9 mouse cellular contexts compared by ENCODE assay signal in the genomic region with DNA sequence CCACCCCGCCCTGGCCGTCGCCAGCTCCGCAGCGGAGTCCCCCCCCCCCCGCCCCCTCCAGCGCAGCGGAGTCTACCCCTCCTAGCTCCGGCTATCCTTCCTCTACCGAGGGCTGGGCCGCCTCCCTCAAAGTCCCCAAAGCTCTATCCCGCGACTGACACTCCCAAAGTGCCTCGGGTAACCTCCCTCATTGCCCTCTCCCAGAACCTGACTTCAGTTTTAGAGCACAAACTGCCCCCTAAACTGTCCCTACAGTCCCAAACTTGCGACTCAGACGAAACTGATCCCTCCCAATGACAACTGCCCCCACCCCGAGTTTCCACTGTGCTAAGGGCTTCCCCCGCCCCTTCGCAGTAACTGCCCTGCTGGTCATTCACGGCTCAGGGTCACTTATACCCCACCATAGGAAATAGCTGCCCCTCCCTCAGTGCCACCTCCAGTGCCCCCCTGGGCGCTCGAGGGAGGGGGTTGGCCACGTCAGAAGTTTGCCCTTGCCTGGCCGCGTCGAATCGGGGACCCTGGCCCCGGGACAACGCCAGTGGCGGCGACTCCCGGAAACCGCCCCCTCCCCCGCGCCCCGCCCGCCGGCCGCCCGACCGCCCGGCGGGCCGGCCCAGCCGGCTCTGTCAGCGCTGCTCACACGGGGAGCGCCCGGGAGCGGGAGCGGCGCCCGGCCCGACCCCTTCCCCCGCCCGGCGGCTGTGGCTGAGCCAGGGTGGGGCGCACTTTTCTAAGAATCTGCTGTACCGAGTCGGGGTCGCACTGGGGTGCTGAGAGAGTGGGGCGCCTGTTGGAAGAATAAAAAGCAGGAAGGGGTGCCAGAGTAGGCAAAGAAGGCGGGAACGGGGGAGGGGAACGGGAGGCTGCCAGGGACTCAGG. TPM values are rescaled to one million over a fixed set of nuclear protein-coding genes. Genes with fewer than 3 reads are reported as not detected.
DNase-seq lines count a peak whose midpoint lies in the region; ATAC-seq and TF ChIP-seq lines count a peak whose summit lies in the region.
"Had no signal": no experiment of that assay in that cellular context is flagged by ENCODE, and none has a peak within 500 bp of the region (broad histone marks: within the 10 kb centered on the region; RNA-seq: fewer than 3 reads in every experiment).

No protein-coding gene starts in this region.

- under 1% methylated on average over 58 of the region's 65 CpGs for WGBS in bone marrow, adult 2 months
- under 1% methylated on average over 48 of the region's 65 CpGs for WGBS in forebrain, embryonic 12.5 days
- under 1% methylated on average over 47 of the region's 65 CpGs for WGBS in lung, postnatal 0 days

- TF ChIP-seq POLR2A in bone marrow, adult 2 months (IDR thresholded peaks at IDR 0.05; ENCODE audit: borderline replicate concordance, control insufficient read depth, low read depth, low read length), result 0 out of 2 replicates have a peak, but pooled peaks have one; percentile 7

- no peak for TF ChIP-seq CTCF in bone marrow, adult 2 months (IDR thresholded peaks at IDR 0.05; ENCODE audit: control insufficient read depth, insufficient read depth, low read length)
- peak; percentile 9 for TF ChIP-seq CTCF in lung, postnatal 0 days (IDR thresholded peaks at IDR 0.05)

- no peaks in the 10 kb centered on the region for H3K36me3 ChIP-seq in forebrain, embryonic 12.5 days (replicated peaks)
- peaks cover 6% of the 10 kb centered on the region; the same call in 1 of the 2 replicates for H3K36me3 ChIP-seq in lung, postnatal 0 days (ENCODE audit: insufficient read depth, low read length)

- H3K4me3 ChIP-seq in bone marrow, adult 2 months (replicated peaks; ENCODE audit: control insufficient read depth, low read depth, low read length), result peak overlapping the region; percentile 67
- peak overlapping the region; percentile 65 for H3K4me3 ChIP-seq in forebrain, embryonic 12.5 days (replicated peaks)
- H3K4me3 ChIP-seq in lung, postnatal 0 days (ENCODE audit: low read depth, low read length), result peak overlapping the region; percentile 67

- peak overlapping the region; percentile 91 for H3K27ac ChIP-seq in bone marrow, adult 2 months (ENCODE audit: control insufficient read depth, insufficient read depth, low read depth, low read length, poor library complexity)
- peak overlapping the region; percentile 80 for H3K27ac ChIP-seq in forebrain, embryonic 12.5 days
- H3K27ac ChIP-seq in lung, postnatal 0 days (ENCODE audit: low read length), result peak overlapping the region; percentile 99

- peaks cover 90% of the 10 kb centered on the region for H3K27me3 ChIP-seq in forebrain, embryonic 12.5 days
- no peaks in the 10 kb centered on the region for H3K27me3 ChIP-seq in lung, postnatal 0 days (replicated peaks; ENCODE audit: insufficient read depth, low read length)

- intact Hi-C loops in heart, postnatal 25 days (cut with DNase I), result loop anchor here (1.0 kb wide), 1 partner anchor 32 kb away; the partner anchor contains the start of gene Mfsd5

- TF ChIP-seq EP300 in lung, postnatal 0 days (IDR thresholded peaks at IDR 0.05), result no peak

- peak; percentile 54 for ATAC-seq in forebrain, embryonic 12.5 days (ENCODE audit: low FRiP score)
- peak; percentile 54 for ATAC-seq in lung, postnatal 0 days

- H3K4me1 ChIP-seq in bone marrow, adult 2 months (ENCODE audit: control insufficient read depth, insufficient read depth, low read length), result peaks cover 1% of the 10 kb centered on the region; the same call in 1 of the 2 replicates
- peaks cover 58% of the 10 kb centered on the region for H3K4me1 ChIP-seq in forebrain, embryonic 12.5 days
- peaks cover 30% of the 10 kb centered on the region for H3K4me1 ChIP-seq in lung, postnatal 0 days (ENCODE audit: insufficient read depth, low read depth, low read length)

- peak overlapping the region; percentile 98 for H3K4me2 ChIP-seq in forebrain, embryonic 12.5 days
- H3K4me2 ChIP-seq in lung, postnatal 0 days (replicated peaks; ENCODE audit: low read depth, low read length), result peak overlapping the region; percentile 72

- peak overlapping the region; percentile 65 for H3K9ac ChIP-seq in forebrain, embryonic 12.5 days
- H3K9ac ChIP-seq in lung, postnatal 0 days (replicated peaks; ENCODE audit: low read depth), result peak overlapping the region; percentile 63

- no peaks in the 10 kb centered on the region for H3K9me3 ChIP-seq in forebrain, embryonic 12.5 days
- H3K9me3 ChIP-seq in lung, postnatal 0 days (ENCODE audit: low read length), result no peaks in the 10 kb centered on the region

- DNase-seq in MEL-GATA-1-ER (ENCODE audit: extremely low read depth, low read depth), result peak; percentile 61
- DNase-seq in heart, postnatal 25 days (ENCODE audit: low spot score), result peak; percentile 79
- DNase-seq in kidney, postnatal 4 days, result peak; percentile 84 to 90
- DNase-seq in lung, postnatal 0 days (ENCODE audit: low spot score), result peak; percentile 91
- peak; percentile 68 for DNase-seq in ovary, postnatal 14 days (ENCODE audit: low spot score)
- DNase-seq in frontal cortex, postnatal 14 days (ENCODE audit: low spot score in 2 of 2), result no peak

RNA-seq across cellular contexts. Expression of gene Rarg, which starts 9.8 kb away (rescaled TPM):
- polyA plus RNA-seq in bone marrow, adult 2 months (2011; ENCODE audit: insufficient read depth, insufficient read length, low replicate concordance, missing spikeins), result 17.1 and 36.3 TPM in 2 replicates
- polyA plus RNA-seq in forebrain, embryonic 12.5 days (2016; fragmentation: Nextera tagmentation; extraction: Ambion mirVana), result 13.1 and 16.7 TPM in 2 replicates
- total RNA-seq in heart, postnatal 25 days (2021), result 10 to 100 TPM; 17.0 to 20.8 TPM
- 35.8 and 40.2 TPM in 2 replicates for polyA plus RNA-seq in lung, postnatal 0 days (2015; fragmentation: Nextera tagmentation; extraction: Ambion mirVana)

RNA-seq across cellular contexts. Expression of gene Itgb7, which starts 15.7 kb away (rescaled TPM):
- polyA plus RNA-seq in bone marrow, adult 2 months (2011; ENCODE audit: insufficient read depth, insufficient read length, low replicate concordance, missing spikeins), result 39.1 and 140 TPM in 2 replicates
- polyA plus RNA-seq in forebrain, embryonic 12.5 days (2016; fragmentation: Nextera tagmentation; extraction: Ambion mirVana), result 0.65 and 0.88 TPM in 2 replicates
- 1 to 10 TPM; 1.3 TPM for total RNA-seq in heart, postnatal 25 days (2021)
- 3.6 and 4.3 TPM in 2 replicates for polyA plus RNA-seq in lung, postnatal 0 days (2015; fragmentation: Nextera tagmentation; extraction: Ambion mirVana)

RNA-seq across cellular contexts. Expression of gene Gm9918, which starts 22.9 kb away (rescaled TPM):
- polyA plus RNA-seq in bone marrow, adult 2 months (2011; ENCODE audit: insufficient read depth, insufficient read length, low replicate concordance, missing spikeins), result not detected in 2 replicates
- 0.09 and 0.17 TPM in 2 replicates for polyA plus RNA-seq in forebrain, embryonic 12.5 days (2016; fragmentation: Nextera tagmentation; extraction: Ambion mirVana)
- total RNA-seq in heart, postnatal 25 days (2021), result not detected
- 0.13 and 0.36 TPM in 2 replicates for polyA plus RNA-seq in lung, postnatal 0 days (2015; fragmentation: Nextera tagmentation; extraction: Ambion mirVana)
- total RNA-seq: left cerebral cortex, adult 18-20 months had no signal

RNA-seq across cellular contexts. Expression of gene Mfsd5, which starts 31.8 kb away (rescaled TPM):
- 10.5 and 13.5 TPM in 2 replicates for polyA plus RNA-seq in bone marrow, adult 2 months (2011; ENCODE audit: insufficient read depth, insufficient read length, low replicate concordance, missing spikeins)
- polyA plus RNA-seq in forebrain, embryonic 12.5 days (2016; fragmentation: Nextera tagmentation; extraction: Ambion mirVana), result 48.9 and 50.5 TPM in 2 replicates
- total RNA-seq in heart, postnatal 25 days (2021), result 10 to 100 TPM; 15.5 to 18.5 TPM
- 70.4 and 72.7 TPM in 2 replicates for polyA plus RNA-seq in lung, postnatal 0 days (2015; fragmentation: Nextera tagmentation; extraction: Ambion mirVana)

RNA-seq across cellular contexts. Expression of gene Csad, which starts 43.0 kb away (rescaled TPM):
- polyA plus RNA-seq in bone marrow, adult 2 months (2011; ENCODE audit: insufficient read depth, insufficient read length, low replicate concordance, missing spikeins), result 13.6 and 18.5 TPM in 2 replicates
- 46.2 and 51.8 TPM in 2 replicates for polyA plus RNA-seq in forebrain, embryonic 12.5 days (2016; fragmentation: Nextera tagmentation; extraction: Ambion mirVana)
- 10 to 100 TPM; 15.7 to 16.3 TPM for total RNA-seq in heart, postnatal 25 days (2021)
- polyA plus RNA-seq in lung, postnatal 0 days (2015; fragmentation: Nextera tagmentation; extraction: Ambion mirVana), result 71.0 and 76.9 TPM in 2 replicates

Comparison
In these comparisons a context has a peak if more than half of its experiments do, and no peak if none do; other contexts are left out.
1. DNase-seq: peak in MEL-GATA-1-ER (single experiment), heart, postnatal 25 days (single experiment), kidney, postnatal 4 days (2 of 2), lung, postnatal 0 days (single experiment) and ovary, postnatal 14 days (single experiment); none in frontal cortex, postnatal 14 days (0 of 2).
2. Peak in every context shown above with its lines, with median percentiles within 50 percentile points of each other: H3K27ac ChIP-seq and H3K4me3 ChIP-seq.